Mouse (Mus musculus) small intestine, adult 2 months (tissue): ENCODE measurements around the gene S100a1. TPM values are rescaled to one million over a fixed set of nuclear protein-coding genes. Genes with fewer than 3 reads are reported as not detected.
A peak's percentile ranks its signal among the peaks of the same experiment; 100 is the strongest.

Experiments
- H3K27ac ChIP-seq: fragments of 200-500 bp; 2 replicates; pipeline ENCODE4 v1.5.1; 2012; ENCODE audit warnings: low read depth, low read length, control low read depth, inconsistent platforms; ENCODE audit not compliant: insufficient read depth
- H3K27me3 ChIP-seq: fragments of 200-500 bp; 2 replicates; pipeline ENCODE4 v1.6.1; 2012; ENCODE audit warnings: mild to moderate bottlenecking, moderate library complexity, low read length, inconsistent platforms; ENCODE audit not compliant: control insufficient read depth, insufficient read depth
- H3K36me3 ChIP-seq: fragments of 200-500 bp; 2 replicates; pipeline ENCODE4 v1.6.1; 2012; ENCODE audit warnings: mild to moderate bottlenecking, low read length, control low read depth, inconsistent platforms; ENCODE audit not compliant: control insufficient read depth, insufficient read depth
- H3K4me1 ChIP-seq: fragments of 200-500 bp; 2 replicates; pipeline ENCODE4 v1.6.1; 2012; ENCODE audit warnings: low read length, inconsistent platforms, mixed read lengths; ENCODE audit not compliant: control insufficient read depth, insufficient read depth, insufficient read length
- H3K4me3 ChIP-seq: fragments of 200-500 bp; 2 replicates; pipeline ENCODE4 v1.5.1; 2012; ENCODE audit warnings: low read depth, mild to moderate bottlenecking, control low read depth, inconsistent platforms, low read length, moderate library complexity
- CTCF ChIP-seq: fragments of 200-500 bp; IDR thresholded peaks from 2 replicates; pipeline ENCODE4 v1.5.1; 2012; ENCODE audit warnings: low read depth, mild to moderate bottlenecking, control low read depth, inconsistent platforms, low read length, moderate library complexity, mixed read lengths; ENCODE audit not compliant: insufficient replicate concordance, insufficient read length; ENCODE audit errors: extremely low read depth
- POLR2A ChIP-seq: fragments of 200-500 bp; IDR thresholded peaks from 2 replicates; pipeline ENCODE4 v1.6.1; 2012; ENCODE audit warnings: low read depth, mild to moderate bottlenecking, control low read depth, inconsistent platforms, low read length, moderate library complexity
- WGBS: fragments of 180-500 bp; shearing (Covaris S2); methylation state at CpG from one replicate; pipeline ENCODE4 v1.1.7; 2018; 5-methylcytosine and 5-hydroxymethylcytosine counted together
- polyA plus RNA-seq: library from polyadenylated mRNA; depleted of rRNA; stranded (reverse); fragments of >200 nt; gene quantifications from 2 replicates; pipeline ENCODE4 v1.2.3, GENCODE M21; 2012

Gene S100a1
- polyA plus RNA-seq, 1 experiment = 20.2 TPM

GRCm38 (mm10) chr3:90526076-90526475 is 11.9 kb upstream of the S100a1 start:
- H3K27ac ChIP-seq = peak overlapping the region; percentile 54
- 32% methylated on average over 2 of the region's 2 CpGs for WGBS
- TF ChIP-seq CTCF = no peak
- no peak for TF ChIP-seq POLR2A

GRCm38 (mm10) chr3:90525421-90525820 is 11.2 kb upstream of the S100a1 start:
- Histone ChIP-seq H3K4me3 (no peak overlapping the region), H3K27ac (no peak overlapping the region), H3K27me3 (no peaks in the 10 kb centered on the region), H3K36me3 (no peaks in the 10 kb centered on the region), H3K4me1 (peaks cover 11% of the 10 kb centered on the region; the same call in 1 of the 2 replicates)
- TF ChIP-seq POLR2A (no peak), CTCF (peak; percentile 69; the same call in 1 of the 2 replicates)
- 64% methylated on average over 4 of the region's 4 CpGs for WGBS

More at GRCm38 (mm10) chr3:90526076-90526475, 11.9 kb upstream of the S100a1 start:
- Histone ChIP-seq H3K4me1 (peaks cover 11% of the 10 kb centered on the region; the same call in 1 of the 2 replicates), H3K27me3 (no peaks in the 10 kb centered on the region), H3K4me3 (no peak overlapping the region), H3K36me3 (no peaks in the 10 kb centered on the region)

GRCm38 (mm10) chr3:90517711-90518110 is 3.5 kb upstream of the S100a1 start:
- no peaks in the 10 kb centered on the region for H3K36me3 ChIP-seq
- peaks cover 8% of the 10 kb centered on the region; the same call in 1 of the 2 replicates for H3K4me1 ChIP-seq
- 85% methylated on average over 4 of the region's 4 CpGs for WGBS
- H3K27me3 ChIP-seq = no peaks in the 10 kb centered on the region
- no peak for TF ChIP-seq POLR2A
- TF ChIP-seq CTCF = no peak
- no peak overlapping the region for H3K4me3 ChIP-seq
- no peak overlapping the region for H3K27ac ChIP-seq

GRCm38 (mm10) chr3:90515789-90516188 is 1.6 kb upstream of the S100a1 start:
- H3K27ac ChIP-seq = no peak overlapping the region
- TF ChIP-seq CTCF (no peak), POLR2A (no peak)
- no peaks in the 10 kb centered on the region for H3K27me3 ChIP-seq
- H3K4me1 ChIP-seq = peaks cover 8% of the 10 kb centered on the region; the same call in 1 of the 2 replicates
- WGBS = 93% methylated on average over 4 of the region's 4 CpGs
- H3K36me3 ChIP-seq = peaks cover 2% of the 10 kb centered on the region; the same call in 1 of the 2 replicates
- no peak overlapping the region for H3K4me3 ChIP-seq

GRCm38 (mm10) chr3:90515242-90515641 is 1.1 kb upstream of the S100a1 start:
- Histone ChIP-seq H3K27me3 (no peaks in the 10 kb centered on the region), H3K36me3 (peaks cover 2% of the 10 kb centered on the region; the same call in 1 of the 2 replicates), H3K4me1 (peaks cover 8% of the 10 kb centered on the region; the same call in 1 of the 2 replicates), H3K4me3 (peak overlapping the region; percentile 62), H3K27ac (peak overlapping the region; percentile 48)
- TF ChIP-seq POLR2A = no peak
- no peak for TF ChIP-seq CTCF
- 21% methylated on average over 1 of the region's 1 CpGs for WGBS

- H3K4me1 ChIP-seq = peaks cover 8% of the 10 kb centered on the region; the same call in 1 of the 2 replicates
- 0% methylated on average over 10 of the region's 10 CpGs for WGBS
These were observed 499 bp upstream of the S100a1 start for GRCm38 (mm10) chr3:90514691-90515090.

GRCm38 (mm10) chr3:90512948-90513642 is 1.1 kb downstream of the S100a1 start:
- Histone ChIP-seq H3K27me3 (no peaks in the 10 kb centered on the region), H3K27ac (no peak overlapping the region), H3K36me3 (peaks cover 2% of the 10 kb centered on the region; the same call in 1 of the 2 replicates), H3K4me3 (no peak overlapping the region), H3K4me1 (peaks cover 8% of the 10 kb centered on the region; the same call in 1 of the 2 replicates)
- WGBS = 89% methylated on average over 9 of the region's 9 CpGs
- TF ChIP-seq POLR2A (no peak), CTCF (no peak)

More at GRCm38 (mm10) chr3:90514691-90515090, 499 bp upstream of the S100a1 start:
- Histone ChIP-seq H3K27ac (peak overlapping the region; percentile 48), H3K4me3 (peak overlapping the region; percentile 62), H3K36me3 (peaks cover 2% of the 10 kb centered on the region; the same call in 1 of the 2 replicates), H3K27me3 (no peaks in the 10 kb centered on the region)
- TF ChIP-seq POLR2A (peak; percentile 37; the same call in 1 of the 2 replicates), CTCF (no peak)
